Mouse (Mus musculus): ENCODE data around the gene Six3. TPM values are rescaled to one million over a fixed set of nuclear protein-coding genes. Genes with fewer than 3 reads are reported as not detected.

Six3 gene
- not detected for polyA plus RNA-seq (2014; fragmentation: Illumina TruSeq; extraction: RNeasy Lipid Tissue Mini Kit (QIAGEN cat#74804); ENCODE audit: low read depth, low replicate concordance)

GRCm38 (mm10) chr17:85613266-85613860 lies at the start of gene Six3:
Six3 (plus strand) TSS chr17:85613608.

Other genes with a start within 250 kb of the Six3 start
- gene Six2, start 74.7 kb downstream of the Six3 start, polyA plus RNA-seq (2014; fragmentation: Illumina TruSeq; extraction: RNeasy Lipid Tissue Mini Kit (QIAGEN cat#74804); ENCODE audit: low read depth, low replicate concordance), result not detected

Measured in adrenal gland, adult 10 weeks (tissue).